Mouse (Mus musculus): ENCODE data around the gene Dagla. TPM values are rescaled to one million over a fixed set of nuclear protein-coding genes. Genes with fewer than 3 reads are reported as not detected.

Dagla gene
- total and polyA plus RNA-seq, 2 experiments from 2014 or later, result 0.60 to 0.92 TPM

GRCm38 (mm10) chr19:10289609-10290150 is 15.0 kb downstream of the Dagla start:
- peak overlapping the region; percentile 50; the same call in 1 of the 2 replicates for H3K27ac ChIP-seq (ENCODE audit: low read depth)
- H3K4me3 ChIP-seq (ENCODE audit: low read depth, low read length), result no peak overlapping the region
- WGBS, result 47% methylated on average over 4 of the region's 4 CpGs
- peaks cover 8% of the 10 kb centered on the region; the same call in 1 of the 2 replicates for H3K4me1 ChIP-seq (ENCODE audit: control insufficient read depth, insufficient read depth)
- H3K9me3 ChIP-seq (replicated peaks; ENCODE audit: control insufficient read depth, low read length), result no peaks in the 10 kb centered on the region
- TF ChIP-seq EP300 (IDR thresholded peaks at IDR 0.05; ENCODE audit: low read depth), result no peak
- TF ChIP-seq CTCF (IDR thresholded peaks at IDR 0.05; ENCODE audit: low read depth), result no peak
- ATAC-seq (ENCODE audit: insufficient read depth, low read depth), result no peak
- no peak overlapping the region for H3K4me2 ChIP-seq (ENCODE audit: low read depth, low read length)
- H3K36me3 ChIP-seq (replicated peaks; ENCODE audit: control insufficient read depth, insufficient read depth, low read length), result no peaks in the 10 kb centered on the region
- DNase-seq (ENCODE audit: low spot score), result no peak
- no peak overlapping the region for H3K9ac ChIP-seq (replicated peaks; ENCODE audit: low read depth, low read length)
- no peaks in the 10 kb centered on the region for H3K27me3 ChIP-seq (ENCODE audit: control insufficient read depth, insufficient read depth, low read length)

- Histone ChIP-seq H3K4me2 (ENCODE audit: low read depth, low read length) (no peak overlapping the region), H3K9ac (replicated peaks; ENCODE audit: low read depth, low read length) (no peak overlapping the region), H3K27ac (ENCODE audit: low read depth) (no peak overlapping the region), H3K4me3 (ENCODE audit: low read depth, low read length) (no peak overlapping the region), H3K9me3 (replicated peaks; ENCODE audit: control insufficient read depth, low read length) (no peaks in the 10 kb centered on the region), H3K36me3 (replicated peaks; ENCODE audit: control insufficient read depth, insufficient read depth, low read length) (no peaks in the 10 kb centered on the region), H3K27me3 (ENCODE audit: control insufficient read depth, insufficient read depth, low read length) (no peaks in the 10 kb centered on the region), H3K4me1 (ENCODE audit: control insufficient read depth, insufficient read depth) (0 out of 2 replicates have a peak, but pooled peaks cover 4% of the 10 kb centered on the region)
- 76% methylated on average over 8 of the region's 8 CpGs for WGBS
- DNase-seq (ENCODE audit: low spot score) (no peak), ATAC-seq (ENCODE audit: insufficient read depth, low read depth) (no peak)
- TF ChIP-seq CTCF (IDR thresholded peaks at IDR 0.05; ENCODE audit: low read depth), result no peak
- no peak for TF ChIP-seq EP300 (IDR thresholded peaks at IDR 0.05; ENCODE audit: low read depth)
These were observed 16.3 kb downstream of the Dagla start for GRCm38 (mm10) chr19:10288125-10289040.

GRCm38 (mm10) chr19:10286458-10286872 is 18.2 kb downstream of the Dagla start:
- ATAC-seq (ENCODE audit: insufficient read depth, low read depth) (peak; percentile 19; the same call in 1 of the 2 replicates), DNase-seq (ENCODE audit: low spot score) (no peak)
- H3K9me3 ChIP-seq (replicated peaks; ENCODE audit: control insufficient read depth, low read length), result no peaks in the 10 kb centered on the region
- no peaks in the 10 kb centered on the region for H3K27me3 ChIP-seq (ENCODE audit: control insufficient read depth, insufficient read depth, low read length)
- no peak overlapping the region for H3K9ac ChIP-seq (replicated peaks; ENCODE audit: low read depth, low read length)
- TF ChIP-seq CTCF (IDR thresholded peaks at IDR 0.05; ENCODE audit: low read depth) (no peak), EP300 (IDR thresholded peaks at IDR 0.05; ENCODE audit: low read depth) (no peak)
- H3K4me3 ChIP-seq (ENCODE audit: low read depth, low read length), result no peak overlapping the region
- WGBS, result 78% methylated on average over 10 of the region's 10 CpGs
- H3K27ac ChIP-seq (ENCODE audit: low read depth), result no peak overlapping the region
- no peaks in the 10 kb centered on the region for H3K36me3 ChIP-seq (replicated peaks; ENCODE audit: control insufficient read depth, insufficient read depth, low read length)
- no peak overlapping the region for H3K4me2 ChIP-seq (ENCODE audit: low read depth, low read length)
- peaks cover 11% of the 10 kb centered on the region for H3K4me1 ChIP-seq (ENCODE audit: control insufficient read depth, insufficient read depth)

- Histone ChIP-seq H3K9ac (replicated peaks; ENCODE audit: low read depth, low read length) (no peak overlapping the region), H3K9me3 (replicated peaks; ENCODE audit: control insufficient read depth, low read length) (no peaks in the 10 kb centered on the region), H3K27me3 (ENCODE audit: control insufficient read depth, insufficient read depth, low read length) (no peaks in the 10 kb centered on the region), H3K4me2 (ENCODE audit: low read depth, low read length) (no peak overlapping the region), H3K27ac (ENCODE audit: low read depth) (no peak overlapping the region), H3K4me3 (ENCODE audit: low read depth, low read length) (no peak overlapping the region), H3K36me3 (replicated peaks; ENCODE audit: control insufficient read depth, insufficient read depth, low read length) (no peaks in the 10 kb centered on the region), H3K4me1 (ENCODE audit: control insufficient read depth, insufficient read depth) (peaks cover 17% of the 10 kb centered on the region)
- TF ChIP-seq EP300 (IDR thresholded peaks at IDR 0.05; ENCODE audit: low read depth) (no peak), CTCF (IDR thresholded peaks at IDR 0.05; ENCODE audit: low read depth) (no peak)
- WGBS, result 38% methylated on average over 14 of the region's 14 CpGs
- ATAC-seq (ENCODE audit: insufficient read depth, low read depth), result peak; percentile 50
- DNase-seq (ENCODE audit: low spot score), result peak; percentile 40
These were observed 23.7 kb downstream of the Dagla start for GRCm38 (mm10) chr19:10280771-10281540.

- 53% methylated on average over 9 of the region's 9 CpGs for WGBS
- H3K27ac ChIP-seq (ENCODE audit: low read depth), result no peak overlapping the region
- no peaks in the 10 kb centered on the region for H3K36me3 ChIP-seq (replicated peaks; ENCODE audit: control insufficient read depth, insufficient read depth, low read length)
- TF ChIP-seq CTCF (IDR thresholded peaks at IDR 0.05; ENCODE audit: low read depth) (no peak), EP300 (IDR thresholded peaks at IDR 0.05; ENCODE audit: low read depth) (no peak)
- no peak; the same call in 1 of the 2 replicates for ATAC-seq (ENCODE audit: insufficient read depth, low read depth)
- no peak overlapping the region for H3K9ac ChIP-seq (replicated peaks; ENCODE audit: low read depth, low read length)
- DNase-seq (ENCODE audit: low spot score), result peak; percentile 16
- H3K4me2 ChIP-seq (ENCODE audit: low read depth, low read length), result no peak overlapping the region
- no peak overlapping the region for H3K4me3 ChIP-seq (ENCODE audit: low read depth, low read length)
- no peaks in the 10 kb centered on the region for H3K27me3 ChIP-seq (ENCODE audit: control insufficient read depth, insufficient read depth, low read length)
- no peaks in the 10 kb centered on the region for H3K9me3 ChIP-seq (replicated peaks; ENCODE audit: control insufficient read depth, low read length)
- H3K4me1 ChIP-seq (ENCODE audit: control insufficient read depth, insufficient read depth), result peaks cover 17% of the 10 kb centered on the region
These were observed 25.0 kb downstream of the Dagla start for GRCm38 (mm10) chr19:10279668-10280067.

Data from heart, postnatal 0 days (tissue).